Mouse (Mus musculus) forelimb bud, embryonic 11.5 days (tissue): Measurements from ENCODE around the gene 9030624G23Rik.
"Not testable (repeated sequence)": the region's sequence is repeated elsewhere in the genome, so short reads cannot be mapped to it uniquely, and the experiment has no call there.

Source experiments
- DNase-seq: peaks from one replicate; pipeline ENCODE4 v3.0.0-alpha.2; 2012; ENCODE audit warnings: low read depth, low spot score

9030624G23Rik gene

DNA sequence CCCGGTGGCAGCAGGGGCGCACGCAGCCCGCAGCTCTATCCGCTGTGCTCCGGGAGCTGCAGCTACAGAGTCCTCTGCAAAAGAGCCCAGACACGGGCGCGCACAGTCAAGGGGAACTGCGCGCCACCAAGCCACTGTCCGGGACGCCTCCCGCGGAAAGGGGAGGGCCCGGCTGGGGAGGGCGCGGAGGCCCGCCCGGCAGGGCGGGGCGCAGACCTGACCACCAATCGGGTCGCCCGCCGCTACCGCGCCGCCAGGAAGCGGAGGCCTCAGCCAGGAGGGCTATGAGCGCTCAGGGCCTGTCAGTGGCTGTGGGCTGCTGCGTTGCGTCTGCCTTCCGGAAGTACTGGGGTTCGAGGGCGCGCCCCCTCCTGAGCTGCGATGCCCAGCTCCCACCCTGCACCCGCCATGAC is at the start of gene 9030624G23Rik:
Gene 9030624G23Rik (minus strand): TSS at position 139 of the 413 bp plus-strand sequence.
- not testable (repeated sequence) for DNase-seq

DNA sequence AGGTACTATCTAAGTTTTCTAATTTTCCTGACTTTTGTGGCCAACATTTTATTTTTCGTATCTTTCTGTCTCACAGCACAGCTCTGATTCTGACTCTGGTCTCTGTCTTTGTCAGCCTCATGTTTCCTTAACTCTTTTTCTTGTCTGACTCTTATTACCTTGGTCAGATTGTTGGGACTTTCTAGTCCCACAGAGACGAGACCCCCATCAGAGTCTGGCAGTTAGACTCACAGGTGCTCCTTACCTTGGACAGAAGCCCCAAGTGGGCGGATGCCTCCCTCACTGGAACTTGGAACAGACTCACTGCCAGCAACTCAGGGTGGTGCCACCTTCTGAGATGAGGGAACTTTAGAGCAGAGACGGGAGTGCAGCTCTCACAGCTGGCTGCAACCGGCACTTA is 13.9 kb downstream of the 9030624G23Rik start:
- not testable (repeated sequence) for DNase-seq
